Mouse (Mus musculus) gonadal fat pad, adult 2 months (tissue): ENCODE results near the gene Ntrk3. TPM values are rescaled to one million over a fixed set of nuclear protein-coding genes. Genes with fewer than 3 reads are reported as not detected.
A peak's percentile ranks its signal among the peaks of the same experiment; 100 is the strongest.

Experiments
- DNase-seq: peaks from one replicate; pipeline ENCODE4 v3.0.0-alpha.2; 2012; ENCODE audit warnings: low read depth
- polyA plus RNA-seq: library from polyadenylated mRNA; depleted of rRNA; stranded (reverse); fragments of >200 nt; gene quantifications from 2 replicates; pipeline ENCODE4 v1.2.3, GENCODE M21; 2012

Ntrk3 gene
- polyA plus RNA-seq, 1 experiment, result 12.8 TPM

DNA sequence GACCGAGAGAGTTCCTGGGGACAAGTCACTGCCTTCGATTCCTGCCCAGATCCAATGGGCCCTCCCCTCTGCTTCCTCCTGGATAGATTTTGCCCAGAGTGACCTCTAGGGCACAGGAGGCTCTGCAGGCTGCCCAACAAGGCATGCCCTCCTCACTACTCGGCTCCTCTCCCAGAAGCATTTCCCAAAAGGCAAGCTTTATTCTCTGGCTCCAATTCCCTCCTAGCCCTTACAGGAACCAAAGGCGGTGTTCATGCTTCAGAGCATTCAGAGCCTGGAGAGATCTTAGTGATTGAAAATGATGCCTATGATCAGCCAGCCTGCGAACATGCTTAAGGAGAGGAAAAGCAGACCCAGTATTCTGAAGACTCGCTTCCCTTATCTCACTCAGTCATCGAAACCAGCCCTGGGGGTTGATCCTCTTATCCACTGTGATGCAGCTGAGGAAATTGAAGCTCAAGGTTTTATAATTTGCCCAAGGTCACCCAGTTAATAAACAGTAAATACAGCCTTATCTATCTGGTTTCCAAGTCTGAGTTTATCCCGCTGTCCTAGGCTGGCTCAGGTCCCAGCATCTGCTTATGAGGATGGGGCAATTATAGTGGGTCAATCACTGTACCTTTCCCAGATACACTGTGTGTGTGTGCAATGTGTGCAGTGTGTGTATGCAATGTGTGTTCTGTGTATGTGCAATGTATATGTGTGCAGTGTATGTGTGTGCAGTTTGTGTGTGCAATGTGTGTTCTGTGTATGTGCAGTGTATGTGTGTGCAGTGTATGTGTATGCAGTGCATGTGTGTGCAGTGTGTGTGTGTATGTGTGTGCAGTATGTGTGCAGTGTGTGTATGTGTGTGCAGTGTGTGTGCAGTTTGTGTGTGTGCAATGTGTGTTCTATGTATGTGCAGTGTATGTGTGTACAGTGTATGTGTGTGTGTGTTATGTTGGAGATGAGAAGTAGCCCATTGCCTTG is 376.2 kb downstream of the Ntrk3 start:
- DNase-seq, result no peak

DNA sequence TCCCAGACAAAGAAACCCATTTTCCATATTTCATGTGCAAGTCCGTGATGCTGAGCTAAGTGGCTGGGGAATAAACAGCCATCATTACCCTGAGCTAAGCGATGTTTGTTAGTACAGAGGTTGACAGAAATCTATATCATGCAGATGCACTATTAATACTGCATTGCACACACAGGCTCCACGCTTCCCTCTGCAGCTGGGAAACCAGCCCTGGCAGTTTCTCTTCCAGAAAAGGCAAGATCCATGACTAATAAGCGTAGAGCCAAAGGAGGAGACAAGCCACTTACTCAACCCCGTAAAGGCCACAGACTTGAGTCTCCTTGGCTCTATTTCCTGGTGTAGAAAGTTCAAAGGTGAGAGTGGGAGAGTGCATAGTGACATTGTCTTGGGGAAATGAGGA is 390.3 kb downstream of the Ntrk3 start:
- DNase-seq, result peak; percentile 38

DNA sequence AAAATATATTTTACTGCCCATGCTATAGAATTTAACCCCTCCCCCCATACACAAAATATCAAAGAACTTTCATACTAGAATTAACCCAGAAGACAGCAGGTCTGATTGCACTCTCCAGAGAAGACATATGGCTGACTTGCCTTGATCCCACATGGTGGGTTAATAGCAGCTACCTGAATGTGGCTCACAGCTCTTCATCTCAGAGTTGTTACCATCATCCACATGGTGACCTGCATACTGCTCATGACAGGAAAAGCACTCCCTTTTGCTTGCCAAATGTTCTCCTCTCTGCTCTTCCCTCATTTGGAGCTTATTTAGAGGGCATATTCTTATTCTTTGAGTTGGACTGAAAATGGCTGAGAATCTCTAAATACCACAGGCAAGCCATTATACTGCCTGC is 404.4 kb downstream of the Ntrk3 start:
- no peak for DNase-seq

DNA sequence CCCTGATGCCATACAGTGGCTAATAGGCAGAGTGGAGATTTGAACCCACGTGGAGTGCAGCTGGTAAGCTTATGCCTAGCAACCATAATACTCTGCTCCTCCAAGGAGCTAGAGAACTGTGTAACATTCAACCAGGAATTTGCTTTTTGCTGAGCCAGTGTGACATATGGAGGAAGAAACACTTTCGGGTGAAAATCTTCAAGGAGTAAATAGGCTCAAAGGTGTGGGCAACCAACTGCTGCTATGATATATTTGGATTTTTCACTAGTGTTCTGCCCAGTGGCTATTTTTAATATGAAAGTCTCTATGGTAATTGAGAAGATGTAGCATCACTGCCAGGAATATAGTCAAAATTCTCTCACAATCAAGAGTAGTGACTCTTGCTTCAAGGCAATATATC is 409.5 kb downstream of the Ntrk3 start:
- no peak for DNase-seq

DNA sequence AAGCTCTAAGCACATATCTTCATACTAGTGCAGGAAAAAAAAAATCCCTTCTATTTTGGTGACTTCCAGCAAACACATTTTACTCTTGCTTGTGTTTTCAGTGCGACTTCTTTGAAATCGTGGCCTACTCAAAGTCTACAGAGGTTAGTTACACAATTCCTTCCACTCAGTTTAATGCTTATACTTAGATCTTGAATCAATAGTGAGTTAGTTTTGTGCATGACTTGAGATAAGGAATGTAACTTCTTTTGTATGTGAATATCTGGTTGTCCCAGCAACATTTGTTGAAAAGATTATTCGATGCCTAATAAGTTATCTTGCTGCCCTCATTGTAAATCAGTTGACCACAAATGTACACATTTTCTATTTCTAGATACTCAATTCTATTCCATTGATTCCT is 411.6 kb downstream of the Ntrk3 start:
- DNase-seq, result no peak

DNA sequence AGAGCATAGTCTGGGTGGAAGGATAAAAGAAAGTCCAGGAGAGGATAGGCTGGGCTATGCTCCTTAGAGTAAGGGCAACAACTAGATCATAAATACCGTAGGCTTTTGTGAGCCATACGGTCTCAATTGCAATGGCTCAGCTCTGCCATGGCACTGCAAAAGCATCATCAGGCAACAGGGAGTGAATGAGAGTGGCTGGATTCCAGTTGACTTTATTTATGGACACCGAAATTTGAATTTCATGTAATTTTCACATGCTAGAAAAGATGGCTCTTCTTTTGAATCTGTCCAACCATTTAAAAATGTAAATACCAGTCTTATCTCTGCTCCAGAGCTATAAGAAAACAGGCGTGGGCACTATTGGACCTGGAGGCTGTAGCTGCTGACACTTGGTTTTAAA is 419.2 kb downstream of the Ntrk3 start:
- no peak for DNase-seq

DNA sequence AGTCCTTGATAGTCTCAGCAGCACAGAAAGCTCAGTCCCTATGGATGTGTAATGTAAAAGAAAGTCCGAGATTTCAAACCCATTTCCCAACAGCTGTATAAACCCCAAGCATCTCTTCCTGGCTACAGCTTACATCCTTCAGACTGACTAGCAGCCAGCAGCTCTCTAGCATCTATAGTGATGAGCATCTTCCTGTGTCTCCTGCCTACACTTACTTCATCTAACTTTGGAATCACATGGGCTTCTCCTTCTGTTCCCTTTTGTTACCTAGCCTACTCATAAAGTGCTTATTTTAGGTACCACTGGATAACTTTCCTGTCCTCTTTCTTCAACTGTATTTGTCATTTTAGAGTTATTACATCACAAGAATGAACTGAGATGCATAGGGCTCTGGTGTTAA is 432.0 kb downstream of the Ntrk3 start:
- no peak for DNase-seq

DNA sequence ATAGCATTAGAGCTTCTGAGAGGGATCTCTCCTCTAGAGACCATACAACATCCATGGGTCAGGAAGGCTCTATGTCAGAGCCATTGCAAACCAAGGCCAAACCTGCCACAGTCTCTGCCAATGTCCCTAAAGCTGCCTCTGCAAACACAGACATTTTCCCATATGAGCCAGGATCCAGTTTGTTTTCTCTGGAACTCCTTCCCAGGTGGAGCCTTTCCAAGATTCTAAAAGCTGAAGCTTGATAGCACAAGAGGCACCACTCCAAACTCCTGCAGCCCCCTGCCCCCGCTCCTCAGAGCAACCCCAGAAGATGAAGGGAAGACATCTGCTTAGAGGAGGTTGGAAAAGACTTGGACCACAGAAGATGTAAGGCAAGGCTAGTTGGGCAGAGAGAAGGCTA is 432.8 kb downstream of the Ntrk3 start:
- DNase-seq, result no peak

DNA sequence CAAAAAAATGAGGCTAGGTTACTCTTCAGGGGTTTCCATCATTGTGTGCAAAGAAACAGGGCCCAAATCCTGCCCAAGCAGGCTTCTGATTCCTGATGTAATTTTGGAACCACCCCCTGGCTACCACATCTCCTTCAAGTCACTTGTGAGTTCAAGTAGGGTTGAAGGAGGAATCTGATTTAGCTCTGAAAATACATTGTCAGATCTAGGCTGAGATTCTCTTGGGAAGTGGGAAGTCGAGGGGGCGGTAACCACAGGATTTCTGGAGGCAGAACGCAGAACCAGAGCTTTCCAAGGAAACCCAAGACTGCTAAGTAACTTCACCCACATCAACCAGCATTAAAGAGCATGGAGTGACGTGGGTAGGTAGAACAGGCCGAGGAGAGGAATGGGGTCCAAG is 440.5 kb downstream of the Ntrk3 start:
- DNase-seq, result no peak

DNA sequence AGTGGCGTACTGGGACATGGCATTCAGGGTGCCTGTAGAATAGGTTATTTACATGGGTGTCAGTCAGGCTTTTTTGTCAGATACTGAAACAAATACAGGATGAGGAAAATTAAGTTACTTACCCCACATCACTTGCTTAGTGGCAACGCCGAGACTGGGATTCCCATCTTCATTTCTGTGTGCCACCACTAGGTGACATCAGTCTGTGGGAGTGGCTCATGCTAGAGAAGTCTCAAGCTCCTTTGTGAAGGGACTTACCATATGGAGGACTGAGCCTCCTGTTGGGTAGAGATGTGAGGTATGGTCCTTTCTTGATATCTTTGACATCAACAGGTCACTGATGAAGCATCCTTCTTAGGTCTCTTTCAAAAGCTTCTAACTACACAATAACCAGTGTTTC is 443.5 kb downstream of the Ntrk3 start:
- no peak for DNase-seq

DNA sequence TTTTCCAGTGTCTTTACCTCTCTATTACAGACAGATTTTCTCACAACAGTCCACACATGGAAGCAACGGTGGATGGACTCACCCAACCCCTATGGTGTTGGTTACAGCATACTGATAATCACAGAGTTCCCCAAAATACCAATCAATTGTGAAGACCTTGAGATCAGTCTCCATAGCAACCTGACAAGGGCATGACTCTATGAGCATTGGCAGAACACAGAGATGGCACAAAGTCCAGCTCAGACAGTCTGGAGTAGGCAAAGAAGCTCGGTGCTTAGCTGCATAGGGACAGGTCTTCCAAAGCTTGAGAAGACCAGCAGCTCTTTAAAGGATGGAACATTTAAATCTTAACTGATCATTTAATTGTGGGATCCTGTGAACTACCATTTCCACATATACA is 447.6 kb downstream of the Ntrk3 start:
- no peak for DNase-seq

DNA sequence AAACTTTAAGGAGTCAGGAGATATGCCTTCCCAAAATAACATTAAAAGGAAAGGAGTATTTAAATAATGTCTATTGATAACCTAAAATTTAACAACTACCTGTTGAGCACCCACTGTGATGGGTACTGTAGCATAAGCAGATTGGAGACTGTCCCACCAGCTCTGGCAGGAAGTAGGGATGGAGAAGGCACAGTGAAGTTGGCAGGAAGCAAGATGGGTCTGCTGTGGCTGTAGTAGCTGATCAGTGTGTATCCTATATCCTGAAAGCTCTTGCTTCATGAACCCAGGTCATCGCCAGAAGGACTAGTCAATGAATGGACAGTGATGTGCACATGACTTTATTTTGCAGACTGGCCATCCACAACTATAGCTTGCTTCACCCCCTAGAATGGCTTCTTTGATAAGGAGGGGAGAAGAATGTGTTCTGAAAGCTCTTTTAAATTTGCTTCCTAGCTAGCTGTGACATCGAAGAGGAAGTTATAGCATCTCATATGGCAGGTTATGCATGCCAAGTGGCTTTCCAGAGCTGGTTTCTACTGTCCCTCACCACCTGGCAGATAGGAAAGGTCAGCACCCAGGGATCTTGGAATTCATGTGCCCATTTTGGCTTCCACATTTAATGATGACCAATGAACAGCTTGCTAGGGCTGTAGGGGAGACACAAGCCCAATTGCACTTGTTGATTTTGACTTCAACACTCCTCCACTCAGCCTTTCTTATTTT is 451.1 kb downstream of the Ntrk3 start:
- DNase-seq, result no peak

DNA sequence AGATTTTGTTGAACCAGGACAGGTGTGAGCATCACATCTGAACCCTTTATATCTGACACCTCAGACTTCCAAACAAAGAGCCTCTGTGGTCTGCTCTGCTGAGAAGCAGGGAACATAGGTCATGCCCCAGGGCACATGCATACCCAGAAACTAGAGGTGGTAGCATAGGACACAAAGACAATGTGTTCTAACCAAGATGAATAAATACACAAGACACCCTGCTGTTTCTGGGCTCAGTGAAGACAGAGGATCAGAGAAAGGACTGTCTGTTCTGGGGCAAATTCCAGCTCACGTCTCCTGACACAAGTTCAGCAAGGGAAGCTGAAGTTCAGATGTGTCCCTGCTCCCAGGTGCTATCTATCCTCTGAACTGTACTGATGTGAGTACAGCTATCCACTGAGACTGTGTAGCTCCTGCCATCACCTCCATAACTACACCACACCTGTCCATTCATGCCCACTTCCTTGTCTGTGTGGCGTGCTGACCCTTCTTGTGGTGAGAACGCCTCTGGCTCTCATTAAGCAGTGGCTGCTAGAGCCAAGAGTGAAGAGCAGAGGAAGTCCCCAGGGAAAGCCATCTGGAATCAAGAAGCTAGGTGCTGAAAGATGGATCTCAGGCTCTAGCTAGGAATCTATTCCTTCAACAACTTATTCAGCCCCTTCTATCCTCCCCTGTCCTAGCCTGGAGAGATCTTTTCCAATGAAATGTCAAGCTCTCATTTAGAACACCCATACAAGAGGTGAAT is 468.1 kb downstream of the Ntrk3 start:
- DNase-seq, result no peak

DNA sequence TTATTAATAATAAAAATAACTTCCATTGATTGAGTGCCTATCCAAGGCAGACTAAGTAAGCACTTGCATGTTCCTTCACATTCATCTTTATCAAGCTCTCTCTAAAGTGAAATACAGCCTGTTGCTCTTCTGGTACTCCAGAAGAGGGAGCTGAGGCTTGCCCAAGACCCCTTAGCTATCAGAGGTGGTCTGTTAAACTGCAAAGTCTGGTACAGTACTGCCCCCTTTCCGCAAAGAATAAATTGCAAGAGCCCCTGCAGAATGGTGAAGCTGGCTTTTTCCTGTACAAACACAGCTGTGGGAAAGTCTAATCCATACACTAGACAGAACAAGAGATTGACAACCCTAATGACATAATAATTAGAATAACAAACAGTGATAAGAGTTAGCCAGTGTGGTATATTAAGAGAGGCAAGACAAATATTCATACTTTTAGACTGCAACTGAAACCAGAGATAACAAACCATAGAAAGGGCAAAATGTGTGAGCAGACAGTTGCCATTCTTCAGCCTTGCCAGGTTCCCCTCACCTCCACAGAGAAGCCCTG is 470.3 kb downstream of the Ntrk3 start:
- no peak for DNase-seq

DNA sequence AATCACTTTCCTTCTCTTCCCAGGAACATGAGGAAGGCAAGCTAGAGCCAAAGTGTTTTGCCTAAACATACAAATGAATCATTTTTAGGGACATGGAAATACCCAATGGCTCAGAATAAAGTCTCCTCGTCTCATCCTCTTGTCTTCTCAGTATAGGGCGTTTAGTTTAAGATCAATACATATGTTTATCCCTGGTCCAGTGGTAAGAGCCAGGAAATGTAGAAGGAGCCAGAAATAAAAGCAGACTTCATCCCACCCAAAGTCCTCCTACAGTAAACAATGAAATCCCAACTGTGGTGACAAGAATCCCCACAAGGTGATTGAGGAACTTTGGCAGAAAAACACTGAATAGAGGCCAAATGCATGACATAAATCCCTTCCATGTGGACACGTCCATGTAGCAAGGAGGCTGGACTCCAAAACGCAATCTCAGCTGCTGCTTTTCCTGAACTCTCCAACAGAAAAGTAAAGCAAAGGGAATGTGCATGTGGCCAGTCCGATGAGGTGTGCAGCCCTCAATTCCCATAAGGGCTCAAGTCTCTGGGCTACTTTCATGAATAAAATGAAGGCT is 473.3 kb downstream of the Ntrk3 start:
- DNase-seq, result no peak

DNA sequence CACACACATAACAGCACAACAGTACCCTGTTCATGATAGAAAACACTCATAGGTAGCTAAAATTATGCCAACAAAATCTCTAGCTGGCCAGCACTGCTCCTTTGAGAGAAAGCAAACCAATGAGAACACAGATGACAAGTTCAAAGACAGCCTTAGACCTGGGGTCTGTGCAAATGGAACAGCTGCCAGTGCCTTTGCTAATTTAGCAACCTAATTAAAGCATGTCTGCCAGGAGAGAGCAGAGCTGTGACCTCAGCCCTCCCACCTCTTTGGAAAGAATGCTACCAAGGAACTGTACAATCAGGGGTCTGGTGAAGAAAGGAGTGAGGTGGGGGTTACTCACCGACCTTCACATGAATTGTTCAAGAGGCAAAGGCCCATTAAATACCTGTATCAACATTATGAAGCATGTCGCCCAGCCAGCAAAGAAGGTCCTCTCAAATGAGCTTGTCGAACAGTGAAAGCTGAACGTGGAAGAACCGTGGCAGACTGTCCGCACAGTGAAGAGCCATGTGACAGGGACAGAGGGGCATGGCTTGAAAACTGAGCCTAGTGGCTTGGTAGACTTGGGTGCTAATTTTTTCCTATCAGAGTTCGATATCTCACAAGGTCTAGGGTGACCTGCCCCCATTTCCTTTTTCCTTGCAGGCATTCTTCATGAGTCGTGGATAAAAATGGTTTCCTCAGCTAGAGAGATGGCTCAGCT is 476.2 kb downstream of the Ntrk3 start:
- DNase-seq, result no peak

DNA sequence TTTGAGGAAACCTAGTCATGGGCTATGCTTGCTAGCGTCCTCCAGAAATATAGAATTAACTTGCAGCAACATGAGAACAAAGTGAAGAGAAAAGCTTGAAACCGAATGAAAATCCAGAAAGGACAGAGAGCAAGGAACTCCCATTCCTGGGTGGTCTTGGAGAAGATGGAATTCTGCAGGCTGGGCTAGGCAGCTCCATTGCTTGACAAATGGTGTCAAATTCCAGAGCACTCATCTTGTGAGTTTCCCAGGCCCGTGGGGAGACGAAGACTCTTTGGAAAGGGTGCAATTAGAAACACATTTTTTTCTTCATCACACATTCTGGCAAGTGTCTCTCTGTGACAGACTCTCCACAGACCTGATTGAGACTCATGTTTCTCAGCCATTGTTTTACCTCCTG is 479.7 kb downstream of the Ntrk3 start:
- DNase-seq, result no peak

DNA sequence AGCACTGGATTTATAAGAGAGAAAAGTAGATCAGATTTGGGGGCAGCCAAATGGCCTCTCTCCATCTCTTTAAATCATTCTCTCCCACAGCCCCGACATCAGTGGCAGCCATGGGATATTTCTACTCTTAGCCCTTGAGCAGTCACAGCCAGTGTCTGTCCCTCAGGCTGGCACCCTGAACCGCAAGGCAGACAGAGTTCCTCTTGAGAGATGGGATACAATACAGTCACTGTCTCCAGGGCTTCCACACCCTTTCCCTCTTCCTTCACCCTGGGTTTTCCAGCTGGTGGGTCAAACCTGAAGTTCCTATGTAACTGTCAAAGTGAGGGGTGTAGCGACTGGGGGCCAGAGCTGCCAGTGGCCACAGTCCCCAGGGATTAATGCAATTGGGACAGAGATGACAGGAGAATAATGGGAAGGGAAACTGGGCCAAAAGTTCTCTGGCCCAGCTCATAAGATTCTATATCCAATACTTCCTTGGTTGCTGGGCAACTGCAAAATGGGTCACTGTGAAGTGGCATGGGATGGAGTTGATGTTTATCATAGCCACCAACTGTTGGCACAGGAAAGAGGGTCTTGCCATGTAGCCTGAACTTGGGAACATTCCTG is 483.9 kb downstream of the Ntrk3 start:
- DNase-seq, result no peak

DNA sequence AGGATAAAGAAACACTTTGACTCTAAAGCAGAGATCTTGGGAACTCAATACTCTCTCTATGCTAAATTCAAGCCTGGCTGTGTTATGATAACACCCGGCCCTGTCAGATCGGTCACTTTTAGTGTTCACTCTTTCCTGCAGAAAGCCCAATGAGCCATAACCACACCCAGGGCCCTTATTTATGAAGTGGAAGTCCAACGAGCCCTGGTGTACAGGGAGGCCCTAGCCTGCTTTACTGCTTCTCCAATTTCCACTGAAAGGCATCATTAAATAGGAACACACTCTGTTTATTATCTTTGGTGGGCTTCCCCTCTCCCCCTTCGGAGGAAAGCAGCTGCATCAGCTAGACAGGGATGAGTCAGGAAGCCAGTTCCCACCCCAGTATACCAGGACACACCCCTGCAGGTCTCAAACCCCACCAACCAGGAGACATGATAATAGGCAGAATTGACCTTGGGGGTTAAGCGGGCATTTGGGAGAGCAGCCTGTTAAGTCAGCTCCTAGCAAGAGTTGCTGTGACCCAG is 489.6 kb downstream of the Ntrk3 start:
- no peak for DNase-seq

DNA sequence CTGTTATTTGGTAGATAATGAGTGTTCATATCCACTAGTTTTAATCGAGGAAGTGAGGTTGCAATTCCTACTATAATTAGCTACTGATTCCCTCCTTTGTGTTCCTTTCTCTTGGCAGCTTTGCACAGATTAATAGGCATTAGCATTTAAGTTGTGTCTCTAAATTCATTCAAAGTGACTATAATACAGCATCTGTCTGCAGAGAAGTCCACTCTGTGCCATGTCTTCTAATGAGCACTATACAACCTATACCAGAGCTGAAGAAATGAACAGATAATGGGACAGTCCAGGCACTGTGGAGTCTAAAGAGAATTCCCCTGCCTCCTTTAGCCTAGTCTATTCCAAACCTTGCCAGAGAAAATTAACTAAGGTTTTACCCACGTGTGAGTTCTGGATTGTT is 498.8 kb downstream of the Ntrk3 start:
- no peak for DNase-seq
